Mouse (Mus musculus): ENCODE data around the gene Plcb4.

The Plcb4 gene

GRCm38 (mm10) chr2:135658486-135659390, at the start of gene Plcb4:
Plcb4 (plus strand) TSS chr2:135659011.
- peak; percentile 90 for DNase-seq

- no peak for DNase-seq
Measured at GRCm38 (mm10) chr2:135614651-135615261, 44.1 kb upstream of the Plcb4 start.

DNA sequence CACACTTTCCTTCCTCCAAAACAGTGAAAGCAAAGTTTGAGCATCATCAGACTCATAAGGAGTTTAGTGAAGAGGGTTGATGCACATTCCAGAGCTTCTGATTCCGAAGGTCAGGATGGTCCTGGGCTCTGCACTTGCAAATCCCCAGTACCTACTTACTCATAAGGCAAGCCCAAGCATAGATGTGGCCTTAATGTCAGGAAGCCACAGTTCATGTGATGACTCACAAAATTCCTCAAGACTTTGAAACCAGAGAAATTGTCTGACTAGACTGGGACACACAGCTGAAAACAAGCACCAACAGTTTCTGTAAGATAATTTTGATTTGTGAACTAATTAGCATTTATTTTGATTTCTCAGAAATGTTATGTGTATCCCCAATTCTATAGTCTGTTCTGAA, 42.7 kb upstream of the Plcb4 start:
- no peak for DNase-seq

- DNase-seq, result no peak
Measured at GRCm38 (mm10) chr2:135618551-135618950, 40.3 kb upstream of the Plcb4 start.

GRCm38 (mm10) chr2:135619956-135620355, 38.9 kb upstream of the Plcb4 start:
- no peak for DNase-seq

- DNase-seq, result no peak
Measured at GRCm38 (mm10) chr2:135627821-135628220, 31.0 kb upstream of the Plcb4 start.

DNA sequence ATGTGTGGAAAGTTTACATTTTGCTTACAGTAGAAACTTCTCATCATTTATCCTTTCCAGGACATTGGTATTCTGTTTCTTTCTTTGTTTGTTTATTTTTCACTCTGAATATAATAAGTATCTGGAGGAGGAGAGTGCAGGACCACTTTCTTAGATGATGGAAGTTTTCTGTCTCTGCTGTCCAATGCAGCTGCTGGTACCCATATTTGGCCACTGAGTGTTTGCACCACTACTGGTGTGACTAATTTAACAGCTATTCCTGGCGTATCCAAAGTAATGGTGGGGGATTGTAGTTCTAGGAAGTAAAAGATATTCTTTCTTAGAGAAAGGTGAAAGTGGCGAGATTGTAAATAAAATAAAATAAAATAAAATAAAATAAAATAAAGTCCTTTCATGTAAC, 21.6 kb upstream of the Plcb4 start:
- no peak for DNase-seq

DNA sequence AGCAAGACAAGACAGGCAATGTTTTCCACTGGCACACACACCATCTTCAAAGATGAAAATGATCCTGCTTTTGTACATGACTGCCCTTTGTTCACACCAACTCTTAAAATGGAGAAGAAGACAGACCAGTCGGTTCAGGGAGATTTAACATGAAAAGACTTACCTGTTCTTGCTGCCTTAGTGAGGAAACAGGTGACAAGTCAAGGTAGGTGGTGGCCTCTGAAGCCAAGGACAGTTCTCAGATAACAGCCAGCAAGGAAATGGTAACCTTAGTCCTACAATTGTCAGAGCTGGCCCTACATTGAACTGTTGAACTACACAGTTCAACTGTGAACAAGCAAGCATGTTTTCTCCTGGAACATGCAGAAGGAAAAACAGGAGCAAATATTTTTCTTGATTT, 17.8 kb upstream of the Plcb4 start:
- DNase-seq, result no peak

DNA sequence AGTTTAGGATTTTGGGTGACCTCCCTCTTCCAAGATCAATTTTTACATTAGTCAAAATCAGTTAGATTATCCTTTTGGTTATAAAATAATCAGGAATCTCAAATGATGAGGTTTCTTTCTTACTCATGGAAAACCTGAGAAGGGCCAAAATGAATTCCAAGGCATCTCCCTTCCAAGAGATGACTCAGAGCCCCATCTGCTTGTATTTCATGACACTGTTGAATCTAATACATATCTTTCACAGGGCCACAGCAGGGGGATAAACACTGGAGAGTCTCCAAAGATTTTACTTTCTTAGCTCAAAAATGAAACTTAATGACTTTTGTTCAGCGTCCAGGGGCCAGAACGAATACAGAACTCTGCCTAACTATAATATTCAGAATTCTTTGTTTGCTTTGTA, 17.2 kb upstream of the Plcb4 start:
- no peak for DNase-seq

- no peak for DNase-seq
Measured at GRCm38 (mm10) chr2:135646226-135646625, 12.6 kb upstream of the Plcb4 start.

DNA sequence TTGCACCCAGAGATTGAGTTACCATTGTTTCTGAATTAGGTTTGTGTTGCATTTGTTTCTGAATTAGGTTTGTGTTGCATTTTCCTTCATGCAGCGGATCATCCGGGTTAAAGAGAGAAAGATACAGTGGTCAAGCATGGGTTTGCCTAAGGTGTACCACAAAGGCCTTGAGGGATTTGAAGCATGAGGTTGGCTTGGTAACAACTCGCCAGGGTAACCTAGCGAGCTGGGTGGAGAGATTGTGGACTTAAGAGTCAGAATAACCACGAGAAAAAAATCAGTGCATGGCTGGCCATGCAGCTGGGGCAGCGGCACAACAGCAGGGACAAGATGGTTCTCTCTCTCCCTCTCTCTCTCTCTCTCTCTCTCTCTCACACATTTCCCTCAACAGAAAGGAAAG, 12.2 kb upstream of the Plcb4 start:
- no peak for DNase-seq

DNA sequence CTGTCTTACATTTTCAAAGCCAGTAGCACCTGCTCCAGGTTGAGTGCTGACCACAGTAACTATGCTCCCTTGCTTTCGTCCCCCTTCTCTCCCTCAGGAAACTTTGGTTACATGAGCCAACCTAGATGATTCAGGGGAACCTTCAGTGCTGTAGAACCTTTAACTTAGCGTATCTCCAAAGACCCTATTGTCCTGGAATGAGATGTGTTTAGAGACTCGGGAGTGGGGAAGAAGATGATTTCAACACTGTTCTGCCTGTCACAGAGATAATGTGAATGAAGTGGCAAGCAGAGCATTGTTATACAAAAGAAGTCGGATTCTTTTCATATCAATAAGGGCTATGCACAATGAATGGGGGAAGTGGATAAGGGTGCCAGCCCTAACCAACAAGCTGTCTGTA, 10.8 kb upstream of the Plcb4 start:
- no peak for DNase-seq

- no peak for DNase-seq
Measured at GRCm38 (mm10) chr2:135650885-135651284, 7.9 kb upstream of the Plcb4 start.

DNA sequence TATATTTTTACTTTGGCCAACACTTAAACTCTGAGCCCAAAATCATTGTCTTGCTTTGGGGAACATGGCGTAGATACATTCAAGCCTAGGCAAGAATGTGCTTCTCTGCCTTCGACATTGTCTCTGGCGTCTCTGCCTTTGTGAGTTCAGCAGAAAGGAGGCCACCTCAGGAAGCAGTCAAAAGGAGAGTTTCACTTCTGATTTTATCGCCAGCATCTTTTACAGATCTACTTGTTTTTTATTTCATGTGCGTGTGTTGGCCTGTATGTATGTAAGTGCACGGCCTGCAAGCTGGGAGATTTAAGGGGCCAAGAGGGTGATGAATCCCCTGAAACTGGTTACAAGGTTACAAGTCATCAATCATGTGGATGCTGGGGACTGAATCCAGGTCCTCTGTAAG, 6.8 kb upstream of the Plcb4 start:
- DNase-seq, result no peak

- no peak for DNase-seq
Measured at GRCm38 (mm10) chr2:135652451-135652850, 6.4 kb upstream of the Plcb4 start.

GRCm38 (mm10) chr2:135655948-135656347, 2.9 kb upstream of the Plcb4 start:
- DNase-seq, result no peak

- no peak for DNase-seq
Measured at GRCm38 (mm10) chr2:135656586-135656985, 2.2 kb upstream of the Plcb4 start.

- DNase-seq, result peak; percentile 79
Measured at GRCm38 (mm10) chr2:135659391-135660180, 775 bp downstream of the Plcb4 start.

DNA sequence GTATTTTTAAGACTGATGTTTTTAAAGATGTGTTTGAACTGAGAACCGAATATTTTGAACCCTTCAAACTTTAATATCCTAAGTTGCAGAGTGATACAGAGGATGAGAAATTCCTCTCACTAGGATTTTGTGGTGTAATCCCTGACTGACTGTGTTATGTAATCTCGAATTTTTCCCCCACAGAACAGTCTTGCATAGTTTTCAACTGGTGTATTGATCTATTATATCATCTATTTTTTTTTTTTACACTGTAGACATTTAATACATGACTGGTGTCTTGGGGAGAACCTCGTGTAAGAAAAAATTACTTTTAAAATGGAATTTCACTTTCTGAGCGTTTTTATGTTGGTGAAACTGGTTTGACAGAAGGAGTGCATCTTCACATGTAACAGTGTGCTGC, 2.0 kb downstream of the Plcb4 start:
- DNase-seq, result no peak

DNA sequence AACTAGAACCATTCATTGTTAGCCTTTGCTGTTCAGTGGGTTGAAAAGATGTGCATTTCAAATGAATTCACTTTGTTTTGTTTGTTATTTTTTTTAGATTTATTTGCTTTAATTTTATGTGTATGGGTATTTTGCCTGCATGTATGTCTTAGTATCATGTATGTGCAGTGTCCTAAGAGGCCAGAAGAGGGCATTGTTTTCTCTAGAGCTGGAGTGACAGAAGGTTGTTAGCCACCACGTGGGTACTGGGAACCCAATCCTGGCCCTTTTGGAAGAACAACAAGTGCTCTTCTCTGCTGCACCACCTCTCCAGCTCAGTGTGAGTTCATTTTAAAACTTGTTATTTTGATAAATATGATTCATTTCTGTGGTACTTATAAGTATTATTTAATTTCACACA, 5.0 kb downstream of the Plcb4 start:
- DNase-seq, result no peak

DNA sequence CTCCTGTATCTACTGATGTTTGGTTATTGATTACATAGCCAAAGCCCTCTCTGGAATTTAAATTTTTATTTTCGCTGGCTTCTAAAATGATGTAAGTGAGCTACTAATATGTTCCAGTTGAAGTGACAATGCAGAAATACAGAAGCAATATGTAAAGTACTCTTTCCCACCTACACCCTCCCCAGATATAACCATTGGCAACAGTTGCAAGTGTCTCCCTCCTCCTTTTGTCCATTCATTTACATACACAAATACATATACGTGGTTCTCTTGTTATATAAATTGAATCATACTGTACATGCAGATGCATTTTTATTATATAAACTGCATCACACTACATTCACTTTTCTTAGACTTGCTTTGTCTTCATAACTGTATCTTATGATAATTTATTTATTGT, 8.7 kb downstream of the Plcb4 start:
- no peak for DNase-seq

DNA sequence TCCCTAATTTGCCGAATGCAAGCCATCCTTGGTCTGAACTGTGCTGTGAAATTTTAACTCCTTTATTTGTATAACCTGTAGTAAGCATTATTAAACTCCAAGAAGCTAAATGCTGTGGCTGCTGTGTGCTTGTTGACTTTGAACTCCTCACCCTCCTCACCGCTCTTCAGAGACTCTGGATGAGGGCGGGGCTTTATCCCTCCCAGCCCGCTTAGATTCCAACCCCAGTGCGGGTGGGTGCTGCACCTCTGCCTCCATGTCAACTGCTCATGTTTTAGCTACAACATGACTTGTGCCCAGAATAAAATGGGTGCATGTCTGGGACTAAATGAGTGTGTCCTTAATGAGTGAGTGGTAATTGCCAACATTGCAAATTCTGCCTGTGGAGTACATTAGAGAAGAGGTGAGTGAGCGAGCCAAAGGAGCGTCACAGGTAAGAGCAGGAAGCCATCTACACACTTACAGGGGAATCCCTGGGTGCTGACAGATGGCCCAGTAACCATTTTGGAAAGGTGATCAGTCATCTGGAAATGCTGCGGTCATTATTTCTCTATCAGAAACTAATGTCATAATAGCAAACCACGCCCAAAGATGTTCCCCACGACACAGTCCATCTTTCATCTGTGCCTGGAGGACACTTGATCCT, 13.8 kb downstream of the Plcb4 start:
- no peak for DNase-seq

- DNase-seq, result no peak
Measured at GRCm38 (mm10) chr2:135673649-135674048, 14.8 kb downstream of the Plcb4 start.

Data from thymus, postnatal 14 days (tissue).